13 mouse cellular contexts compared by ENCODE assay signal in the genomic region with DNA sequence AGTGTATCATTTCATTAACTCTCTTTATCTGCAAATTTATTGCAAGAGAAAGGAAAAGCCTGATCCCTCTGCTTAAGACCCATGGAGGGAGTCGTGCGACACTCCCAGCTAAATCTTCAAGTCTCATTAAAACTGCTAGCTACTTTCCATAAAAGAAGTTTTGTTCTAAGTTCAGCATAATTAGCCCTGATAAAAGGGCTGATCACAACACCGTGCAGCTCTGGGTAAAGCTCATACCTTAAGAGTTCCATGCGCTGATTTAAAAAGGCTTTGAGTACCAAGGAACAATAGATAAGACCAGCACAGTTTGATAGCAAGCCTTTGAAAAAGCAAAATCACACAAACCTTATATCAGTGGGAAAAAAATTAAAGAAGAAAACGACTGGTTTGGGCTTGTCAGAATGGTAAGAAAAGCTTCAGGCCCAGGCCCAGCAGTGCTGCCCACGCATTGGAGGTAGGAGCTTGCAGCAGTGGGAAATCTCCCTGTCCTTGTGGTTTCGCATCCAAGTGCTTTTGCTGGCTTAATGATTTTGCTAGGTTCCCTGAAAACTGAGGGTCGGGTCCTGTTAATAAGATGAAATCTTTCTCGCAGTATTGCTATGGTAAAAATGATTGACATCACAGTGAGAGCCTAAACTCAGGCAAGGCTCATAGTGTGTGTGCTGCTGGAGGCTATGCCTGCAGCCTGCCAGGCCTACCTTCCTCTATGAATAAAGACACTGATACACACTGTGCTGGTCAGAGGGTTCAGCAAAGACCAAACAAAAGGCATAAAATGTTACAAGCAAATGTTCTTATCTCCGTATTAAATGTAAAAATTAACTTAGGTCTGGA.
DNase-seq lines count a peak whose midpoint lies in the region; ATAC-seq and TF ChIP-seq lines count a peak whose summit lies in the region.
"Had no signal": no experiment of that assay in that cellular context is flagged by ENCODE, and none has a peak within 500 bp of the region (broad histone marks: within the 10 kb centered on the region; RNA-seq: fewer than 3 reads in every experiment).

No protein-coding gene starts in this region.

- no peaks in the 10 kb centered on the region for H3K36me3 ChIP-seq in hindbrain, embryonic 13.5 days
- no peaks in the 10 kb centered on the region for H3K36me3 ChIP-seq in hindbrain, postnatal 0 days (ENCODE audit: insufficient read depth, low read length)
- H3K36me3 ChIP-seq in forebrain, embryonic 15.5 days: no peaks in the 10 kb centered on the region
- no peaks in the 10 kb centered on the region for H3K36me3 ChIP-seq in midbrain, postnatal 0 days (ENCODE audit: insufficient read depth, low read length)
- no peaks in the 10 kb centered on the region for H3K36me3 ChIP-seq in thymus, adult 2 months (ENCODE audit: control insufficient read depth, insufficient read depth, low read length)
- H3K36me3 ChIP-seq: limb, embryonic 10.5 days had no signal

- H3K4me1 ChIP-seq in hindbrain, embryonic 13.5 days (replicated peaks): no peaks in the 10 kb centered on the region
- no peaks in the 10 kb centered on the region for H3K4me1 ChIP-seq in hindbrain, postnatal 0 days (ENCODE audit: insufficient read depth, low read length)
- H3K4me1 ChIP-seq in forebrain, embryonic 15.5 days: peaks cover 8% of the 10 kb centered on the region; the same call in 1 of the 2 replicates
- no peaks in the 10 kb centered on the region; the same call in 1 of the 2 replicates for H3K4me1 ChIP-seq in midbrain, postnatal 0 days (ENCODE audit: insufficient read depth, low read length)
- H3K4me1 ChIP-seq in thymus, adult 2 months (replicated peaks; ENCODE audit: control insufficient read depth, insufficient read depth, low read length): no peaks in the 10 kb centered on the region
- H3K4me1 ChIP-seq: limb, embryonic 10.5 days had no signal

- no peaks in the 10 kb centered on the region for H3K27me3 ChIP-seq in hindbrain, embryonic 13.5 days
- H3K27me3 ChIP-seq in hindbrain, postnatal 0 days (ENCODE audit: insufficient read depth, low read length): no peaks in the 10 kb centered on the region
- no peaks in the 10 kb centered on the region for H3K27me3 ChIP-seq in forebrain, embryonic 15.5 days
- H3K27me3 ChIP-seq in midbrain, postnatal 0 days (ENCODE audit: insufficient read depth, low read length): no peaks in the 10 kb centered on the region
- H3K27me3 ChIP-seq in thymus, adult 2 months (ENCODE audit: control insufficient read depth, insufficient read depth, low read length): no peaks in the 10 kb centered on the region

- H3K9me3 ChIP-seq in hindbrain, embryonic 13.5 days: no peaks in the 10 kb centered on the region
- no peaks in the 10 kb centered on the region for H3K9me3 ChIP-seq in hindbrain, postnatal 0 days (ENCODE audit: low read length)
- no peaks in the 10 kb centered on the region for H3K9me3 ChIP-seq in forebrain, embryonic 15.5 days
- no peaks in the 10 kb centered on the region for H3K9me3 ChIP-seq in midbrain, postnatal 0 days (ENCODE audit: low read length)
- H3K9me3 ChIP-seq: limb, embryonic 10.5 days had no signal

- no peak overlapping the region for H3K9ac ChIP-seq in hindbrain, embryonic 13.5 days
- no peak overlapping the region for H3K9ac ChIP-seq in hindbrain, postnatal 0 days (replicated peaks; ENCODE audit: low read length)
- no peak overlapping the region for H3K9ac ChIP-seq in forebrain, embryonic 15.5 days (replicated peaks)
- H3K9ac ChIP-seq in midbrain, postnatal 0 days (replicated peaks; ENCODE audit: low read length, poor library complexity, severe bottlenecking): no peak overlapping the region

- DNase-seq in hindbrain, postnatal 0 days (ENCODE audit: low spot score): no peak
- peak; percentile 71 for DNase-seq in brain, embryonic 14.5 days (ENCODE audit: low read depth)
- no peak for DNase-seq in midbrain, postnatal 0 days (ENCODE audit: low spot score)
- no peak for DNase-seq in adrenal gland, postnatal 14 days
- no peak for DNase-seq in thymus, adult 2 months
- DNase-seq in spleen, postnatal 14 days (ENCODE audit: low spot score in 2 of 2): no peak
- DNase-seq: cerebellum, adult 9-10 months; kidney, postnatal 10 days; lung, adult 2 months had no signal

- peak; percentile 78; the same call in 1 of the 2 replicates for ATAC-seq in hindbrain, embryonic 13.5 days (ENCODE audit: low FRiP score)
- no peak for ATAC-seq in hindbrain, postnatal 0 days
- peak; percentile 83 for ATAC-seq in forebrain, embryonic 15.5 days (replicated peaks)
- peak; percentile 70; the same call in 1 of the 2 replicates for ATAC-seq in midbrain, postnatal 0 days (ENCODE audit: low FRiP score)
- ATAC-seq: inflammation-experienced regulatory T-cells, adult 6 months had no signal

- WGBS in hindbrain, embryonic 13.5 days: 61% methylated on average over 10 of the region's 10 CpGs
- 50% methylated on average over 10 of the region's 10 CpGs for WGBS in hindbrain, postnatal 0 days
- WGBS in forebrain, embryonic 15.5 days: 8% methylated on average over 10 of the region's 10 CpGs
- WGBS in midbrain, postnatal 0 days: 29% methylated on average over 10 of the region's 10 CpGs
- 83% methylated on average over 10 of the region's 10 CpGs for WGBS in thymus, adult 2 months

- no peak overlapping the region for H3K4me3 ChIP-seq in hindbrain, embryonic 13.5 days
- no peak overlapping the region for H3K4me3 ChIP-seq in hindbrain, postnatal 0 days (ENCODE audit: low read length)
- H3K4me3 ChIP-seq in forebrain, embryonic 15.5 days: no peak overlapping the region
- no peak overlapping the region for H3K4me3 ChIP-seq in midbrain, postnatal 0 days (ENCODE audit: low read depth, low read length)
- no peak overlapping the region for H3K4me3 ChIP-seq in thymus, adult 2 months (ENCODE audit: control insufficient read depth, insufficient read depth, low read length)
- H3K4me3 ChIP-seq: limb, embryonic 10.5 days had no signal

- TF ChIP-seq CTCF in hindbrain, postnatal 0 days (IDR thresholded peaks at IDR 0.05; ENCODE audit: low read depth): no peak
- TF ChIP-seq CTCF in brain, embryonic 14.5 days (IDR thresholded peaks at IDR 0.05; ENCODE audit: borderline replicate concordance, extremely low read depth, insufficient read depth, insufficient read length): no peak
- TF ChIP-seq CTCF in midbrain, postnatal 0 days (IDR thresholded peaks at IDR 0.05): no peak
- TF ChIP-seq CTCF in thymus, adult 2 months (IDR thresholded peaks at IDR 0.05; ENCODE audit: borderline replicate concordance, control insufficient read depth, extremely low read depth, insufficient read depth, low read length, poor library complexity): no peak

- H3K4me2 ChIP-seq in hindbrain, embryonic 13.5 days: no peak overlapping the region
- H3K4me2 ChIP-seq in hindbrain, postnatal 0 days (ENCODE audit: low read depth, low read length): no peak overlapping the region
- no peak overlapping the region for H3K4me2 ChIP-seq in forebrain, embryonic 15.5 days (replicated peaks)
- no peak overlapping the region for H3K4me2 ChIP-seq in midbrain, postnatal 0 days (ENCODE audit: low read depth, low read length, poor library complexity, severe bottlenecking)

- no peak for TF ChIP-seq POLR2A in brain, embryonic 14.5 days (IDR thresholded peaks at IDR 0.05; ENCODE audit: borderline replicate concordance, extremely low read depth, insufficient read depth, insufficient read length, poor library complexity, severe bottlenecking)
- TF ChIP-seq POLR2A in thymus, adult 2 months (IDR thresholded peaks at IDR 0.05; ENCODE audit: control insufficient read depth, extremely low read depth, insufficient read depth, low read length, poor library complexity): no peak

- no peak overlapping the region for H3K27ac ChIP-seq in hindbrain, embryonic 13.5 days
- H3K27ac ChIP-seq in hindbrain, postnatal 0 days: no peak overlapping the region
- 0 out of 2 replicates have a peak overlapping the region, but pooled peaks have one; percentile 0 for H3K27ac ChIP-seq in forebrain, embryonic 15.5 days (replicated peaks)
- peak overlapping the region; percentile 43; the same call in 1 of the 2 replicates for H3K27ac ChIP-seq in midbrain, postnatal 0 days (ENCODE audit: low read depth, low read length)
- no peak overlapping the region for H3K27ac ChIP-seq in thymus, adult 2 months (ENCODE audit: control insufficient read depth, insufficient read depth, low read length)
- H3K27ac ChIP-seq: limb, embryonic 10.5 days had no signal

Comparison
In these comparisons a context has a peak if more than half of its experiments do, and no peak if none do; other contexts are left out.
1. H3K27ac ChIP-seq: peak in forebrain, embryonic 15.5 days (single experiment) and midbrain, postnatal 0 days (single experiment); none in hindbrain, embryonic 13.5 days (single experiment), hindbrain, postnatal 0 days (single experiment) and thymus, adult 2 months (single experiment).